Mouse (Mus musculus) neural tube, embryonic 12.5 days (tissue): ENCODE measurements around the gene Rcvrn. TPM values are rescaled to one million over a fixed set of nuclear protein-coding genes. Genes with fewer than 3 reads are reported as not detected.

Source experiments
- ATAC-seq: fragments of 200-750 bp; cut with Nextera tagmentation; 2 replicates; pipeline ENCODE4 v1.8.0; 2017; ENCODE audit warnings: low read depth, mild to moderate bottlenecking, moderate TSS enrichment, moderate library complexity; ENCODE audit not compliant: low FRiP score
- H3K27ac ChIP-seq: fragments of 300-500 bp; sonication (generic); 2 replicates; pipeline ENCODE4 v1.5.1; 2016
- H3K27me3 ChIP-seq: fragments of 300-500 bp; sonication (generic); replicated peaks from 2 replicates; pipeline ENCODE4 v1.6.1; 2016; ENCODE audit warnings: mild to moderate bottlenecking
- H3K36me3 ChIP-seq: fragments of 300-500 bp; sonication (generic); 2 replicates; pipeline ENCODE4 v1.6.1; 2016; ENCODE audit warnings: mild to moderate bottlenecking
- H3K4me1 ChIP-seq: fragments of 300-500 bp; sonication (generic); 2 replicates; pipeline ENCODE4 v1.6.1; 2016
- H3K4me2 ChIP-seq: fragments of 300-500 bp; sonication (generic); replicated peaks from 2 replicates; pipeline ENCODE4 v1.6.1; 2016; ENCODE audit warnings: mild to moderate bottlenecking
- H3K4me3 ChIP-seq: fragments of 300-500 bp; sonication (generic); 2 replicates; pipeline ENCODE4 v1.5.1; 2016
- H3K9ac ChIP-seq: fragments of 300-500 bp; sonication (generic); 2 replicates; pipeline ENCODE4 v1.6.1; 2016; ENCODE audit warnings: mild to moderate bottlenecking
- H3K9me3 ChIP-seq: fragments of 300-500 bp; sonication (generic); 2 replicates; pipeline ENCODE4 v1.6.1; 2016; ENCODE audit warnings: mild to moderate bottlenecking
- WGBS: fragments of 180-500 bp; shearing (Covaris S2); methylation state at CpG from one replicate; pipeline ENCODE4 v1.1.7; 2016; 5-methylcytosine and 5-hydroxymethylcytosine counted together
- polyA plus RNA-seq: library from polyadenylated mRNA; unstranded; fragments of >200 nt; fragmentation: Nextera tagmentation; extraction: Ambion mirVana; gene quantifications from 2 replicates; pipeline ENCODE4 v1.2.1, GENCODE M21; 2016

Gene Rcvrn
- polyA plus RNA-seq, 1 experiment from 2014 or later: not detected

DNA sequence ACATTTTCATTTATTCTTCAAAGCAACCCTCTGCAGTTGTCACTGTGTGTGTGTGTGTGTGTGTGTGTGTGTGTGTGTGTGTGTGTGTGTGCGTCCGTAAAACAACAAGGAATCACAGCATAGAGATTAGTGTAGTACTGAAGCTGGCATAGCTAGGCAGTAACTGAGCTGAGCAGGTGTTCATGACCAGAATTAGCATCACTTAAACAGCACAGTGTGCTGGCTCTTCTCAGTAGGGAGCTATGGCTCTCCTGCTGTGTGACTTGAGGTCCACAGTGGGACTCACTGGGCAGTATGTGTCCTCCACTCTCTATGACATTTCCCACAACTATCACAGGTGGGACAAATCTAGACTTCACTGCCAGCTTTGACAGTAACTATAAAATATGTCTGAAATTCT is 35.9 kb downstream of the Rcvrn start:
- Histone ChIP-seq H3K36me3 (no peaks in the 10 kb centered on the region), H3K9ac (no peak overlapping the region), H3K9me3 (no peaks in the 10 kb centered on the region), H3K4me2 (no peak overlapping the region), H3K4me3 (no peak overlapping the region), H3K27me3 (no peaks in the 10 kb centered on the region), H3K4me1 (no peaks in the 10 kb centered on the region), H3K27ac (no peak overlapping the region)
- WGBS: 89% methylated on average over 2 of the region's 2 CpGs
- no peak for ATAC-seq

DNA sequence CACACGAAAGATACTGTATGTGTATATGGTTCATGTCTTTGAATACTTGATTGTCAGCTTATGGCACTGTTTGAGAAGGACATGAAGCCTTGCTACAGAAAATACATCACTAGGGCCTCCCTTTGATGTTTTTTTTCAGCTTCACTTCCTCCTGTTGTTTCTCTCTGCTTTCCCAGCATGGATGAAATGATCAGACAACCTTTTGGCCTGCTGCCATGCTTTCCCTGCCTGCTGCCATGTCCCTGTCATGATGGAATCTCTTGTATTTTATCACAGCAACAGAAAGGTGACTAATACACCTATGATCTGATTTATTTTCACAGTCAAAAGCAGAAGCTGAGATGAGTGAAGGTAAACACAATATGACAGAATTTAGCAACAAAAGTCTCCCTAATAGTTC is 38.6 kb downstream of the Rcvrn start:
- H3K4me3 ChIP-seq: no peak overlapping the region
- H3K36me3 ChIP-seq: no peaks in the 10 kb centered on the region
- H3K27me3 ChIP-seq: no peaks in the 10 kb centered on the region
- no peak overlapping the region for H3K27ac ChIP-seq
- H3K4me1 ChIP-seq: no peaks in the 10 kb centered on the region
- no peaks in the 10 kb centered on the region for H3K9me3 ChIP-seq
- H3K9ac ChIP-seq: no peak overlapping the region
- ATAC-seq: no peak
- H3K4me2 ChIP-seq: no peak overlapping the region
- WGBS: 88% methylated on average over 1 of the region's 1 CpGs

DNA sequence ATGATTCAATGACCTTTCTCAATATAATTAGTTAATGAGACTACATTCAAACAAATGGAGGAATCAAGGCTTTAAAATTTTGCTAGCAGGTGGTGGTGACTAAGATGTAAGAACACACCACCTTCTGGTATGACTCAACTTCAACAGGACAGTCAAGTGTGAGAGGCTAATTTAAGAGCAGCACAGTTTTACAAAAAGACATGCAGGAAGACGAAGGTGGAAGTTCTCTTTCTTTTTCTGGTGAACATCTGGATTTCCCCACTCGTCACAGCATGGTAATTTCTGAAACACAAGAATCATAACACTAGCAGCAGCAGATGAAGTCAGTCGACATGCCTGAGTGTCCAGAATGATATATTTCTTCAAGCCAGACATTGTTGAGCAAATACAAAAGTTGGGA is 39.5 kb downstream of the Rcvrn start:
- no peak overlapping the region for H3K9ac ChIP-seq
- no peaks in the 10 kb centered on the region for H3K9me3 ChIP-seq
- ATAC-seq: no peak
- H3K4me3 ChIP-seq: no peak overlapping the region
- no peak overlapping the region for H3K27ac ChIP-seq
- H3K27me3 ChIP-seq: no peaks in the 10 kb centered on the region
- H3K36me3 ChIP-seq: no peaks in the 10 kb centered on the region
- H3K4me1 ChIP-seq: no peaks in the 10 kb centered on the region
- WGBS: 70% methylated on average over 3 of the region's 3 CpGs
- no peak overlapping the region for H3K4me2 ChIP-seq

DNA sequence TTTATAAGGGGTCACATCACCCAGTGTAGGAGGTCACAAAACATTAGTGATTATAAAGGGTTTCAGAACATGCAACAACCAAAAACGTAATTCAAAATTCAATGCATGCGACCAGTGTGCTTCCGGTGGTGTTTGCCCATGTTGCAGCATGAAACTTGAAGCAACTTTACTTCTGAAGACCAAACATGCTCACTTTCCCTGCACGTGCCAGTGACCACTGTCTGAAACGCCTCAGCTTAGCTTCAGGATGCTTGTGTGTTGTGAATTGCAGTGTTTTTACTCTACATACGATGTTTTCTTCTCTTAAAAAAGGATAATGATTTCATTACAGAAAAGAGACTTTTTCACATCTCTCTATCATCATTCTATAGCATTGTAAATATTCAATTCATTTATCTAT is 43.2 kb downstream of the Rcvrn start:
- no peaks in the 10 kb centered on the region for H3K27me3 ChIP-seq
- no peaks in the 10 kb centered on the region for H3K9me3 ChIP-seq
- H3K4me2 ChIP-seq: no peak overlapping the region
- no peaks in the 10 kb centered on the region for H3K36me3 ChIP-seq
- H3K9ac ChIP-seq: no peak overlapping the region
- H3K4me3 ChIP-seq: no peak overlapping the region
- no peaks in the 10 kb centered on the region for H3K4me1 ChIP-seq
- no peak overlapping the region for H3K27ac ChIP-seq
- ATAC-seq: no peak
- WGBS: 90% methylated on average over 6 of the region's 6 CpGs

DNA sequence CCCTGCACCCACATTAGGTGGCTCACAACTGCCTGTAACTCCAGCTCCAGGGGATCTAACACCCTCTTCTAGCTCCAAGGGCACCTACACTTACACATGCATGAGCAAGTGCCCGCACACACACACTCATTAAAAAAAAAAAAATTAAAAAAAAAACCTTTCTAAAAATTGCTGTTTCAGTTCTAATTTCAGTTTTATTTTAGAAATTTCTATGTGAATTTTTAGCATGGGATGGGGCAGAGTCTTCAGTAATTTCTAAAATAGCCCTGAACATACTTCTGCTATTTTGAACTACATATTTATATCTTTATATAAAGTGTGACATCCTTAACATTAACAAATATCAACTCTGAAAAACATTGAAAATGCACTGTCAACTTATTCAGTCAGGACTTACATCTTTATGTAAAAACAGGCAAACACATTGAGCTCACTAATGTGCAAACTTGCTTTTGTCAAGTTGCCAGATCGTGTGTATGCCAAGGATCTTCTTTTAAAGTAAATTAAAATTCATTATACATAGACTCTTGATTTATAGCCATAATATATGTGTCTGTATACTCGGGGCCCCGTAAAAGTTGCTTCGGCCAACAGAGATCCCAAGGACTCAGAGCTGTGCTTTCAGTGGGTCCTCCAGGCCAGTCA is 43.8 kb downstream of the Rcvrn start:
- no peaks in the 10 kb centered on the region for H3K4me1 ChIP-seq
- no peak overlapping the region for H3K4me2 ChIP-seq
- no peak overlapping the region for H3K4me3 ChIP-seq
- no peaks in the 10 kb centered on the region for H3K36me3 ChIP-seq
- no peak overlapping the region for H3K9ac ChIP-seq
- WGBS: 83% methylated on average over 5 of the region's 5 CpGs
- H3K9me3 ChIP-seq: no peaks in the 10 kb centered on the region
- no peak overlapping the region for H3K27ac ChIP-seq
- no peak for ATAC-seq
- H3K27me3 ChIP-seq: no peaks in the 10 kb centered on the region

DNA sequence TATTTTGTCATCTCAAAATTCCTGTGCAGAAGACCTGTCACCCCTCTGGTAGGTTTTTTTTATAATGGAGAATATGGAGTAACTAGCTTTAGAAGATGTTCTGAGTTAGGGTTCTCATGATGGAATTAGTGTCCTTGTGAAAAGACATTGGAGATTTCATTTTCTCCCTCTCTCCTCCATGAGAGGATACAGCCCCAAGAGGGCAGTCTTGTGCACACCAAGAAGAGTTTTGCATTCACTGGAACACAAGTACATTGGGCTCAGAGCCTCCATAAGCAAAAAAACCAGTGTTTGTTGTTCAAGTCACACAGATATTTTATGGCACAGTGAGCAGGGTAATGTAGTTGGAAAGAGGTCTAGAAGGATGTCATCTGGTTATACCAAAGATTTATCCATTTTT is 46.4 kb downstream of the Rcvrn start:
- Histone ChIP-seq H3K9me3 (no peaks in the 10 kb centered on the region), H3K4me1 (no peaks in the 10 kb centered on the region), H3K27ac (no peak overlapping the region), H3K4me3 (no peak overlapping the region), H3K9ac (no peak overlapping the region), H3K4me2 (no peak overlapping the region), H3K27me3 (no peaks in the 10 kb centered on the region), H3K36me3 (no peaks in the 10 kb centered on the region)
- ATAC-seq: no peak

Other genes with a start within 250 kb of the Rcvrn start
- 4.5 and 4.8 TPM in 2 replicates for gene Gas7, start 239.9 kb upstream of the Rcvrn start, polyA plus RNA-seq
- gene Glp2r, start 75.8 kb downstream of the Rcvrn start, polyA plus RNA-seq: 0.04 TPM in 1 of 2 replicates, not detected in the other
- not detected in 2 replicates for gene Gsg1l2, start 79.3 kb downstream of the Rcvrn start, polyA plus RNA-seq
- gene Dhrs7c, start 102.9 kb downstream of the Rcvrn start, polyA plus RNA-seq: 0.34 and 0.75 TPM in 2 replicates
- 0.72 and 0.91 TPM in 2 replicates for gene Usp43, start 226.8 kb downstream of the Rcvrn start, polyA plus RNA-seq